Mouse (Mus musculus) ES-Bruce4 (cell line): ENCODE measurements around the gene Rab40c.

ENCODE experiments used
- CTCF ChIP-seq: IDR thresholded peaks from one replicate; pipeline ENCODE4 v1.8.1; 2011; ENCODE audit warnings: low read depth, low read length
- EP300 ChIP-seq: IDR thresholded peaks from 2 replicates; pipeline ENCODE4 v1.6.1; 2011; ENCODE audit warnings: low read depth, low read length; ENCODE audit not compliant: insufficient read depth

DNA sequence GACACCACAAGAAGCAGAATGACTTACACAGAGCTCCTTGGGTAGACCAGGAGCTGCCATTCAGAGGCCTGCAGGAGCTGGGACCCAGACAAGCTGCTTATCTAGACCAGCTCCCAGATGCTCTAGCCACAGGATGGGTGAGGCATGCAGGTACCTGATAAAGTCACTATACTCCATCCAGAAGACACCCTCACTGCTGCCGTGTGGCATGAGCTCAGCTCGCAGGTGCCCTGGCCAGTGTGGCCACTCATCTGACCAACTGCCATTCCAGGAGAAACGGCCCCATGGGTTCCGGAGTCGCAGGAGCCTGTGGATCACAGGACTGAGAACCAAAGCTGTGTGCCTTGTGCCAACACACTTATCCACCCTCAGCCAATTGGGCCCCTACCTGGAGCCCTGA, 42.0 kb upstream of the Rab40c start:
- TF ChIP-seq CTCF (no peak), EP300 (no peak)
